Mouse (Mus musculus): ENCODE data around the gene Atp6v0c.

- TF ChIP-seq CTCF (IDR thresholded peaks at IDR 0.05; ENCODE audit: borderline replicate concordance, extremely low read depth, insufficient read depth, insufficient read length): no peak
- no peak for TF ChIP-seq POLR2A (IDR thresholded peaks at IDR 0.05; ENCODE audit: borderline replicate concordance, extremely low read depth, insufficient read depth, insufficient read length, poor library complexity, severe bottlenecking)
Observed at GRCm38 (mm10) chr17:24137226-24137880, 32.1 kb downstream of the Atp6v0c start.

Data from brain, embryonic 14.5 days (tissue).